Mouse (Mus musculus): ENCODE results near the gene Fbxo7.
A peak's percentile ranks its signal among the peaks of the same experiment; 100 is the strongest.

Fbxo7 gene

DNA sequence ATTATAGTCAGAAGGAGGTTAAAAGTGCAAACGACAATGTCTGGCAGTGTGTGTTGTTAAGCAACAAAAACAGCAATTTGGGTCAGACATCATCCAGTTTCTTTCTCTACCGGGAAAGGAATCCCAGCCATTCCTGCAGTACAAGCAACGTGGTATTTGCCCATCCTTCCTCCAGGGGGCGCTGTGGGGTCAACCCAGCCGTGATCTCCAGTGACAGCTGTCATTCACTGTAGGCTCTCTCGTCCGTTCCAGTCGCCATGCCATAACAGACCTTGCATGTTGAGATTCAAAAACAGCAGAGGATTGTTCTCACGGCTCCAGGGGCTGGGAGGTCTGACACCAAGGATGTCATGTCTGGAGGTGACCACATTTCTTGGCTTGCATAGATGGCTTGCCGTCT, 70.1 kb downstream of the Fbxo7 start:
- DNase-seq (ENCODE audit: low spot score), result peak; percentile 35

DNA sequence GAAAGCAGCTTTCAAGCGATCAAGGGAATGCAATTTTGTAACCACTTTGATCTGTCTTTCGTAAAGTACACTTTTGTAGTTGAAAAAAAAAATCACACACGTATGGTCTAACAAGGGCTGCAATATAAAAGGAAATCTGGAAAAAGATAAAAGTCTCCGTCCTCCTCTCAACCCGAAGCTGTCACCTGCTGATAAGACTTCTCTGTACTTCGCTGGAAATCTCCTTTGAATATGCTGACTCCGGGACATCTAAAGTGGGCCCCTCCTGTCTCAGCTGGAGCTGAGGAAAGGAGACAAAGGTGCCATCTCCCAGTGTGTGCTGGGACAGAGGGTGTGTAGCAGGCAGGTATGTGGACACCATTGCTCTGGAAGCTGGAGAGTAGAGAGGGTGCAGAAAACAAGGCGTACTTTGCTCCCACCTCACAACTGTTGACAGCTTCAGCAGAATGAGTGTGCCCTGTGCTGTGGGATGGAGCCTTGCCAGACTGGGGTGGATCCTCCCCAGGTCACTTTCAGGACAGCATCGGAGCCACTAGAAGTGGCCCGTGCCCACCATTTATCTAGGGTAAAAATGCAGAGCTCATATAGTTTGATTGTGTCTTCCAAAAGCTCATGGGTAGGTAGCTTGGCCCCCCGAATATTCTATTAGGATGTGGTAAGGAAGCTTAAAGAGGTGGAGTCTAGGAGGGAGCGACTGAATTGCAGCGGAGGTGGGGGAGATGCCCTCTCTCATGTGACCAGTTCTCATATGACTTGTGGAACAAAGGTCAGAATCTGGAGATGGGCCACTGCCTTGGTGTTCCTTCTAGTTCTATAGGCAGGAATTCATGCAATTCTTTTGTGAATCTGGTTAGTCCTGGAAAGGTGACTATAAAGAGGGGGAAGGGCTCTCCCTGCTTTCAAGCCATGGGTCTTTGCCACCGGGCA, 71.6 kb downstream of the Fbxo7 start:
- no peak for DNase-seq (ENCODE audit: low spot score)

DNA sequence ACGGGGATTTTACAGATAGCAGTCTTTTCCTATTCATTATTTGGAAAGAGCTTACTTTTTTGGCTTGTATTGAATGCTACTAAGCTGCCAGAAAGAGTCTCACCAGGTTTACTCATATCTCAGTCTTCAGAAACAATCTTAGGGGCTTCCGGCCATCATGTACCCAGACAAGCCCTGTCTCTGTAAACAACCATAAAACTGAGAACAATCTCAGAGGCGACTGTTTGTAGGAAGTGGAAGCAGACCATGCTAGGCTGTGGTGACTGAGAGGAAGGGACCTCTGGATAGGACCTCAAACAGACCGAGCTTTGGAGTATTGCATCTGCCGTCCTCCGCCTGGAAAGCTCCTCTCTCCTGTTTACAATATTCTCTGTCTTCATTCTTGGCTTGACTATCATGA, 76.6 kb downstream of the Fbxo7 start:
- DNase-seq (ENCODE audit: low spot score), result no peak

DNA sequence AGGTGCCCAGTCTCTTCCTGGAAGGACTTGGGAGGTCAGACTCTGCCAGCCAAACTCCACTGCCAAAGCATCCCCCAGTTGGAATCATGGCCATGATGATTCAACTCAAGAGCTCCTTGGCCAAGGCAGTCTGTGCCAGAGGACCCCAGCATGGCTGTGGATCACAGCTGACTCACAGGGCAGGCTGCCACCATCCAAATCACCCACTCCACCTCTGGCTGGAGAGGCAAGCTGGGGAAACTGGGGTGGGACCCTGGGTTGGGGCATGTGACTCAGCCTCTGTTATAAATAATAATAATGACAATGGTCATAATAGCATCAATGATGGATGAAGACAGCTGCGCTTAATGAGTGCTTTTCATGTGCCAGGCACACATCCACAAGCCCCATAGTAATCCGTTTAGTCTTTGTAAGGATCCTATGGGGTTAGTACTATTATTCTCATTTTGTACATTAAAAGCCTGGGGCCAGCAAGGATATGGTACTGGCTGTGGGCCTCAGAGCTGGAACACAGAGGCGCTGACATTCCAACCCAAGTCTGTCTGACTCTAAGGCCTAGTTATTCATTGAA, 78.6 kb downstream of the Fbxo7 start:
- peak; percentile 10 for DNase-seq (ENCODE audit: low spot score)

Data from adipocyte (in vitro differentiated cells).